Mouse (Mus musculus) limb, embryonic 14.5 days (tissue): Measurements from ENCODE around the gene P2ry6. TPM values are rescaled to one million over a fixed set of nuclear protein-coding genes. Genes with fewer than 3 reads are reported as not detected.
A peak's percentile ranks its signal among the peaks of the same experiment; 100 is the strongest.

Experiments used
- ATAC-seq: fragments of 200-750 bp; cut with Nextera tagmentation; 2 replicates; pipeline ENCODE4 v1.8.0; 2017; ENCODE audit warnings: low read depth, moderate number of reproducible peaks, moderate TSS enrichment; ENCODE audit not compliant: low FRiP score
- DNase-seq: peaks from one replicate; pipeline ENCODE4 v3.0.0-alpha.2; 2015; ENCODE audit warnings: low spot score
- H3K27ac ChIP-seq: fragments of 300-500 bp; sonication (generic); replicated peaks from 2 replicates; pipeline ENCODE4 v1.5.1; 2014; ENCODE audit warnings: low read depth, mild to moderate bottlenecking, low read length, moderate library complexity, mixed read lengths
- H3K27me3 ChIP-seq: fragments of 300-500 bp; sonication (generic); 2 replicates; pipeline ENCODE4 v1.6.1; 2014; ENCODE audit warnings: low read length, mixed read lengths; ENCODE audit not compliant: control insufficient read depth, insufficient read depth
- H3K36me3 ChIP-seq: fragments of 300-500 bp; sonication (generic); 2 replicates; pipeline ENCODE4 v1.6.1; 2014; ENCODE audit warnings: mild to moderate bottlenecking, low read length, moderate library complexity, mixed read lengths; ENCODE audit not compliant: control insufficient read depth, insufficient read depth
- H3K4me1 ChIP-seq: fragments of 300-500 bp; sonication (generic); 2 replicates; pipeline ENCODE4 v1.6.1; 2014; ENCODE audit warnings: antibody characterized with exemption, low read length, mixed read lengths; ENCODE audit not compliant: control insufficient read depth, insufficient read depth
- H3K4me2 ChIP-seq: fragments of 300-500 bp; sonication (generic); replicated peaks from 2 replicates; pipeline ENCODE4 v1.6.1; 2014; ENCODE audit warnings: low read depth, mild to moderate bottlenecking, low read length, moderate library complexity; ENCODE audit not compliant: severe bottlenecking
- H3K4me3 ChIP-seq: fragments of 300-500 bp; sonication (generic); replicated peaks from 2 replicates; pipeline ENCODE4 v1.5.1; 2014; ENCODE audit warnings: low read length
- H3K9ac ChIP-seq: fragments of 300-500 bp; sonication (generic); 2 replicates; pipeline ENCODE4 v1.6.1; 2014; ENCODE audit warnings: mild to moderate bottlenecking, low read depth, low read length, moderate library complexity; ENCODE audit not compliant: severe bottlenecking
- H3K9me3 ChIP-seq: fragments of 300-500 bp; sonication (generic); 2 replicates; pipeline ENCODE4 v1.6.1; 2016; ENCODE audit warnings: low read length; ENCODE audit not compliant: control insufficient read depth
- POLR2A ChIP-seq: fragments of 200-500 bp; IDR thresholded peaks from 2 replicates; pipeline ENCODE4 v1.8.0; 2012; ENCODE audit warnings: inconsistent platforms, mild to moderate bottlenecking, moderate library complexity, borderline replicate concordance; ENCODE audit not compliant: insufficient read depth, insufficient read length; ENCODE audit errors: extremely low read depth
- WGBS: fragments of 180-500 bp; shearing (Covaris S2); extraction: QIAGEN DNeasy Blood & Tissue Kit; methylation state at CpG from one replicate; pipeline ENCODE4 v1.1.7; 2014; 5-methylcytosine and 5-hydroxymethylcytosine counted together
- polyA plus RNA-seq, 2 experiments: library from polyadenylated mRNA; depleted of rRNA in 1 of 2; stranded (reverse) in 1 of 2; unstranded in 1 of 2; fragments of >200 nt; fragmentation: Nextera tagmentation in 1 of 2; extraction: Ambion mirVana in 1 of 2; gene quantifications; 2 replicates each; pipeline versions ENCODE4 v1.2.1 to v1.2.3; 2012 to 2014

P2ry6 gene
- polyA plus RNA-seq, 2 experiments, result 5.3 to 5.9 TPM

DNA sequence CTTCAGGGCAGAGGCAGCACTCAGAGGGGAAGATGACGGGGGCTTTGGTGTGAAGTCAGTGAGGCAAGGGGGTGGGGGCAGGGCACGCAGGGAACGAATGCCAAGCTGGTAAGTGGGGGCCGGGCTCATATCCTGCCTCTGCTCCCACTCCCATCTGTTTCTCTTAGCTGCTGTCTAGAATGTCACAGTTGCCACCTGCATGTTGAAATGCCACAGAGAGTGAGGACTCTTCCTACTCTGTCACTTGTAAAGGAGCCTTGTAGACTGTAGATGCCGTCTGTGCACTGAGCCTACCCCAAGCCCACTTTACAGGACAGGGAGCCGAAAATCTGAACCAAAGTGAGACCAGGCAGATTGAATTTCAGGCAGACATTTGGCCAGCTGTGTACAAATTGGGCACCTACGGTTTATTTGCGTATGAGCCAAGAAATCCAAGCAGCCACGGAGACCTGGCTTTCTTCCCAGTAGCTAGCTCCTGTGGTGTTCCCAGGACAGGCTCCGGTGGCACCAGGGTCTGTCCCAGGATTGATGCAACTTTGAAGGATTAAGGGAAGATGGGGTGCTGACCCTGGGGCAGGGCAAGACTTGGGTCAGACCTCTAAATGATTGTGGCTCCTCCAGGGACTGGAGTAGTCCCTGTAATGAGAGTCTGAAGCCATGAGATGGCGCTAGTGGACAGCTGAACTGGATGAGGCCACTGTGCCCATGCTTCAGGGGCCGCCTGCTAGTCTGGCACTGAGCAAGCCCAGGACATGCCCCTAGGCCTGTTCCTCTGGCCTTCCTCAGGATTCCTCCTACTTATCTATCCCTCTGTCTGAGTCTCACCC, 31.4 kb downstream of the P2ry6 start:
- Histone ChIP-seq H3K4me1 (peaks cover 18% of the 10 kb centered on the region), H3K9ac (no peak overlapping the region), H3K27me3 (no peaks in the 10 kb centered on the region), H3K36me3 (no peaks in the 10 kb centered on the region), H3K4me2 (no peak overlapping the region), H3K27ac (no peak overlapping the region), H3K4me3 (no peak overlapping the region), H3K9me3 (no peaks in the 10 kb centered on the region)
- DNase-seq (peak; percentile 56), ATAC-seq (peak; percentile 48; the same call in 1 of the 2 replicates)
- TF ChIP-seq POLR2A, result no peak
- 29% methylated on average over 12 of the region's 12 CpGs for WGBS

- no peak overlapping the region for H3K27ac ChIP-seq
- H3K4me1 ChIP-seq, result peaks cover 18% of the 10 kb centered on the region
- 56% methylated on average over 5 of the region's 5 CpGs for WGBS
- no peaks in the 10 kb centered on the region for H3K36me3 ChIP-seq
- no peaks in the 10 kb centered on the region for H3K9me3 ChIP-seq
- no peak overlapping the region for H3K9ac ChIP-seq
- no peak for ATAC-seq
- no peak overlapping the region for H3K4me2 ChIP-seq
- no peak for TF ChIP-seq POLR2A
- no peak overlapping the region for H3K4me3 ChIP-seq
- DNase-seq, result no peak
- H3K27me3 ChIP-seq, result no peaks in the 10 kb centered on the region
These were observed 33.3 kb downstream of the P2ry6 start for GRCm38 (mm10) chr7:100941169-100941568.

DNA sequence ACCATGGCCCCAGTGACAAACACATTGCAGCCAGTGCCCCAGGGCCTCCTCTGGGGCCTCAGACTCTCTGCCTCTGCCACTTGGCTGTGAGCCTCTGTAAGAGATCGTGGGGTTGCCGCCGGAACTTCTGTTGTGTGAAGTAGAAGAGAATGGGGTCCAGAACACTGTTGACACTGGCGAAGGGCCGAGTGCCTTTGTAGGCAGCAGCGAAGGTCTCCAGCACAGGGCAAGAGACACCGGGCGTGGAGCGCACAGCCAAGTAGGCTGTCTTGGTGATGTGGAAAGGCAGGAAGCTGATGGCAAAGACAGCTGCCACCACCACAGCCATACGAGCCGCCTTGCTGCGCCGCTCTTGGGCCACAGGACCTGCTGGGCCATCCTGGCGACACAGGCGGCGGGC, 36.3 kb downstream of the P2ry6 start:
- WGBS, result 89% methylated on average over 16 of the region's 16 CpGs
- Histone ChIP-seq H3K4me2 (no peak overlapping the region), H3K9me3 (no peaks in the 10 kb centered on the region), H3K27me3 (no peaks in the 10 kb centered on the region), H3K4me3 (no peak overlapping the region), H3K4me1 (peaks cover 13% of the 10 kb centered on the region), H3K9ac (no peak overlapping the region), H3K36me3 (no peaks in the 10 kb centered on the region), H3K27ac (no peak overlapping the region)
- ATAC-seq (no peak), DNase-seq (no peak)
- TF ChIP-seq POLR2A, result no peak

DNA sequence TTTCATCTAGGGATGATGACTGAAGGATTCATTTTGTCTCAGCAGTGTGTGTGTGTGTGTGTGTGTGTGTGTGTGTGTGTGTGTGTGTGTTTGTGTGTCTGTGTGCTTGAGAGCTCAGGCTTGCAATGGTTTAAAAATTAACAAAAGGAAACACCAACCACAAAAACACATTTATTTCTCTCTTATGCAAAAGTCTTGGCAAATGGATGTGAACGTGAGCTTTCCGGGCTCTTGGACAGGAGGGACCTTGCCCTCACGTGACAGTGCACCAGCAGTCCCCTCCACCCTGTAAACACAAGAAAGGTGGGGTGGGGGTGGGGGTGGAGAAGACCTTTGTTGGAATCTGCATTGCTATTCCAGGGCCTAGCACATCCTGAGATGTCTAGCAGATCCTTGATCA, 37.0 kb downstream of the P2ry6 start:
- Histone ChIP-seq H3K27me3 (no peaks in the 10 kb centered on the region), H3K9me3 (no peaks in the 10 kb centered on the region), H3K4me1 (peaks cover 10% of the 10 kb centered on the region), H3K4me3 (no peak overlapping the region), H3K9ac (no peak overlapping the region), H3K27ac (no peak overlapping the region), H3K36me3 (no peaks in the 10 kb centered on the region), H3K4me2 (no peak overlapping the region)
- no peak for ATAC-seq
- TF ChIP-seq POLR2A, result no peak
- 75% methylated on average over 3 of the region's 3 CpGs for WGBS
- DNase-seq, result no peak

- Histone ChIP-seq H3K9ac (no peak overlapping the region), H3K4me2 (no peak overlapping the region), H3K4me3 (no peak overlapping the region), H3K4me1 (peaks cover 25% of the 10 kb centered on the region), H3K27me3 (no peaks in the 10 kb centered on the region), H3K36me3 (peaks cover 3% of the 10 kb centered on the region), H3K9me3 (no peaks in the 10 kb centered on the region), H3K27ac (no peak overlapping the region)
- no peak for DNase-seq
- no peak for TF ChIP-seq POLR2A
- ATAC-seq, result no peak
These were observed 40.9 kb downstream of the P2ry6 start for GRCm38 (mm10) chr7:100933520-100933919.
